Mouse (Mus musculus) heart, postnatal 0 days (tissue): ENCODE data around the gene Ago3.

Experiments used
- CTCF ChIP-seq: IDR thresholded peaks from 2 replicates; pipeline ENCODE4 v1.5.1; 2016; ENCODE audit warnings: antibody characterized with exemption, control low read depth, low read depth
- EP300 ChIP-seq: IDR thresholded peaks from 2 replicates; pipeline ENCODE4 v1.6.1; 2016; ENCODE audit warnings: antibody characterized with exemption, low read depth

GRCm38 (mm10) chr4:126360069-126360468, 69.3 kb downstream of the Ago3 start:
- no peak for TF ChIP-seq CTCF
- TF ChIP-seq EP300, result no peak
